Mouse (Mus musculus) limb, embryonic 12.5 days (tissue): ENCODE results near the gene Ak1. TPM values are rescaled to one million over a fixed set of nuclear protein-coding genes. Genes with fewer than 3 reads are reported as not detected.

Experiments used
- ATAC-seq: fragments of 200-750 bp; cut with Nextera tagmentation; 2 replicates; pipeline ENCODE4 v1.8.0; 2017; ENCODE audit warnings: low read depth, moderate TSS enrichment; ENCODE audit not compliant: insufficient number of reproducible peaks, insufficient read depth, low FRiP score, low TSS enrichment
- H3K27ac ChIP-seq: fragments of 300-500 bp; sonication (generic); 2 replicates; pipeline ENCODE4 v1.5.1; 2016; ENCODE audit warnings: mild to moderate bottlenecking, moderate library complexity
- H3K27me3 ChIP-seq: fragments of 300-500 bp; sonication (generic); 2 replicates; pipeline ENCODE4 v1.6.1; 2016; ENCODE audit warnings: mild to moderate bottlenecking, moderate library complexity
- H3K36me3 ChIP-seq: fragments of 300-500 bp; sonication (generic); 2 replicates; pipeline ENCODE4 v1.6.1; 2016; ENCODE audit warnings: mild to moderate bottlenecking, moderate library complexity
- H3K4me1 ChIP-seq: fragments of 300-500 bp; sonication (generic); replicated peaks from 2 replicates; pipeline ENCODE4 v1.6.1; 2016
- H3K4me2 ChIP-seq: fragments of 300-500 bp; sonication (generic); 2 replicates; pipeline ENCODE4 v1.6.1; 2016; ENCODE audit warnings: mild to moderate bottlenecking, moderate library complexity
- H3K4me3 ChIP-seq: fragments of 300-500 bp; sonication (generic); replicated peaks from 2 replicates; pipeline ENCODE4 v1.5.1; 2016; ENCODE audit warnings: mild to moderate bottlenecking
- H3K9ac ChIP-seq: fragments of 300-500 bp; sonication (generic); replicated peaks from 2 replicates; pipeline ENCODE4 v1.6.1; 2016; ENCODE audit warnings: mild to moderate bottlenecking, moderate library complexity
- H3K9me3 ChIP-seq: fragments of 300-500 bp; sonication (generic); 2 replicates; pipeline ENCODE4 v1.6.1; 2016; ENCODE audit warnings: mild to moderate bottlenecking, moderate library complexity
- WGBS: fragments of 180-500 bp; shearing (Covaris S2); methylation state at CpG from one replicate; pipeline ENCODE4 v1.1.7; 2016; 5-methylcytosine and 5-hydroxymethylcytosine counted together
- polyA plus RNA-seq: library from polyadenylated mRNA; unstranded; fragments of >200 nt; fragmentation: Nextera tagmentation; extraction: Ambion mirVana; gene quantifications from 2 replicates; pipeline ENCODE4 v1.2.1, GENCODE M21; 2016

Ak1 gene
- polyA plus RNA-seq = 34.3 and 34.4 TPM in 2 replicates

DNA sequence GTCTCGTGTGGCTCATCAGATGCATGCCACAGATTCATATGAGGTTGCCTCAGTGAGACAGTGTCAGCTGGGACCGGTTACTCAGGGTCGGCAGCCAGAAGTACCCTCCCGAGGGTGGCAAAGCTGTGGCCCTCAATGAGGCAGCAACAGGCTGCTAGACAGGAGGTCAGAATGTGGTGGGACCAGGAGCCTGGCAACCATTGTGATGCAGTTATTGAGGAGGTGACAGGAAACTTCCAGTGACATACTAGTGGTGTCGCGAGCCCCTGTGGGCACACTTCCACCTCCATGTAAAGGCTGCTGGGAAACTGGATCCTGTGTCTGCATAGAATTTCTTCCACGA lies at the start of gene Ak1:
Ak1 (plus strand) TSS at position 242 of the 343 bp plus-strand sequence.
- no peak within 1 kb of the TSS; the same call in 1 of the 2 replicates for H3K9ac ChIP-seq
- H3K27ac ChIP-seq = peak within 1 kb of the TSS; percentile 95
- WGBS = 31% methylated on average over 7 of the region's 7 CpGs
- no peaks in the 10 kb centered on the region for H3K27me3 ChIP-seq
- peak within 1 kb of the TSS; percentile 38 for H3K4me2 ChIP-seq
- H3K9me3 ChIP-seq = no peaks in the 10 kb centered on the region; the same call in 1 of the 2 replicates
- H3K36me3 ChIP-seq = peaks cover 27% of the 10 kb centered on the region
- peaks cover 71% of the 10 kb centered on the region for H3K4me1 ChIP-seq
- H3K4me3 ChIP-seq = no peak within 1 kb of the TSS
- no peak for ATAC-seq

DNA sequence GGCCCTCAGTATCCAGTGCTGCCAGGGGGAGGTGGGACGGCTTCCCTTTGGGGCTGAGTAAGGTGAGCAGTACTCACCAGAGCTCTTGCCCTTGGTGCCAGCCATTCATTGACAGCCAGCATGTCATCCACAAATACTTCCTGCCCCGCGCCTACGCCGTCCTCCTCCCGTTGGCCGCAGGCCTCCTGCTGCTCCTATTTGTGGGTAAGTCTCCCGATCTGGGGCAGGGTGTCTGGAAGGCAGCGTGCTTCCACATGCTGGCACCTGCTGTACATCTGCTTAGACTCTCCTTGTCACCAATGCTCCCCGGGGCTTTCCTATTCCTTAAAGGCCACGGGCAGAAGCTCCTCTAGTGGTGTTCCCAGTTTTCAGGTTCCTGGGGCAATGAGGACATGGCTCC lies 49.4 kb upstream of the Ak1 start:
- Histone ChIP-seq H3K9ac (no peak overlapping the region), H3K4me1 (peaks cover 18% of the 10 kb centered on the region), H3K9me3 (no peaks in the 10 kb centered on the region), H3K36me3 (peaks cover 33% of the 10 kb centered on the region), H3K4me2 (peak overlapping the region; percentile 93; the same call in 1 of the 2 replicates), H3K27me3 (peaks cover 10% of the 10 kb centered on the region), H3K27ac (no peak overlapping the region), H3K4me3 (no peak overlapping the region)
- 90% methylated on average over 11 of the region's 11 CpGs for WGBS
- ATAC-seq = no peak

DNA sequence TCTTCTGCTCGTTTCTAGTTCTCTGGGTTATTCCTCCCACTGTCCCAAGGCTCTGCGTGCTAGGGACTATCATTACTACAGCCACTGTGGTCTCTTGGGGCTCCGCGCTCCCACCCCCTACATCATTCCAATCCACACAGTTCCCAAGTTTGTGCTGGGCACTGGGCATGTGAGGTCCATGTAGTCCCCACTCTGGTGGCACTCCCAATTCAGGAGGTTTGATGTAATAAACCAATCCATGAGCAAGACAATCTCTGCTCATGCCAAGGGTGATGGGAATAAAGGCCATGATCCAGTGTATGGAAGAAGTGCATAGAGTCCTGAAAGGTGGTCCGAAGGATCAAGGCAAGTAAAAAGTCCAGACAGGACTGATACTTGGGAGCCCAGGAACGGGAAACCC lies 47.1 kb upstream of the Ak1 start, which contains the start of gene Pip5kl1:
Pip5kl1 (plus strand) TSS at position 301 of the 400 bp plus-strand sequence.
- Histone ChIP-seq H3K27me3 (peaks cover 33% of the 10 kb centered on the region), H3K36me3 (peaks cover 13% of the 10 kb centered on the region; the same call in 1 of the 2 replicates), H3K27ac (0 out of 2 replicates have a peak within 1 kb of the TSS, but pooled peaks have one; percentile 45), H3K9me3 (no peaks in the 10 kb centered on the region), H3K4me3 (peak within 1 kb of the TSS; percentile 54), H3K4me2 (peak within 1 kb of the TSS; percentile 94), H3K4me1 (peaks cover 21% of the 10 kb centered on the region), H3K9ac (peak within 1 kb of the TSS; percentile 68)
- no peak for ATAC-seq
- 79% methylated on average over 6 of the region's 6 CpGs for WGBS

DNA sequence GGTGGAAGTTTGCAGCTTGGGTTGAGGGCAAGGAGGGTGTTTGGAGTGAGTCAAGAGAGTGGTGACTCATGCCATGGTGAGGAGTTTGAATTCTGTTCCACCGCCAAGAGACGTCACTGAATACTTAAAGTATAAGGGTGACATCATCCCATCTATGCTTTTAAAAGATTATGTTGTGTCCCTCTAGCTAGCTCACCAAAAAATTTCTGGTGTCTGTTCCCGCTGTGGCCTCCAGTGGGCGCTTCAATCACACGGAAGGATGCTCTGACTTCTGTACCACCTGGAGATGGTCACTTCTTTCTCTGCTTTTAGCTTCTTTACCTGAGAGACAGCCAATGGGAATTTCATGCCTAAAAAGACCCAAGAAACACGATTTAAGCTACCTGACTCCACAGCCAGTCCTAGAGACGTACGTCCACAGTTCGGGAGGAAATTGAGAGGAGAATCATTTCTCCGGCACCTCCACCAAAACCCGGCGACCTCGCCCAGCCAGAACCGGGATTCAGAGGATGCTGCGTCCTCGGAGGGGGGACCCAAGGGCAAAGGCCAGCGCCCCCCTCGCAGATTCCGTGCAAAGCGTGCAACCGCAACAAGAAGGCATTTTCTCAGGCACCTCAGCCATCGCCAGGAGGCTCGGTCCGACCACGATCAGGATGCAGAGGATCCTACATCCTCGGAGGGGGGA lies 46.5 kb upstream of the Ak1 start:
- ATAC-seq = no peak
- H3K27ac ChIP-seq = 0 out of 2 replicates have a peak overlapping the region, but pooled peaks have one; percentile 45
- peaks cover 39% of the 10 kb centered on the region for H3K27me3 ChIP-seq
- peaks cover 21% of the 10 kb centered on the region for H3K4me1 ChIP-seq
- peak overlapping the region; percentile 54 for H3K4me3 ChIP-seq
- H3K4me2 ChIP-seq = peak overlapping the region; percentile 94
- no peaks in the 10 kb centered on the region for H3K9me3 ChIP-seq
- WGBS = 1% methylated on average over 26 of the region's 26 CpGs
- peak overlapping the region; percentile 68 for H3K9ac ChIP-seq
- peaks cover 13% of the 10 kb centered on the region; the same call in 1 of the 2 replicates for H3K36me3 ChIP-seq

DNA sequence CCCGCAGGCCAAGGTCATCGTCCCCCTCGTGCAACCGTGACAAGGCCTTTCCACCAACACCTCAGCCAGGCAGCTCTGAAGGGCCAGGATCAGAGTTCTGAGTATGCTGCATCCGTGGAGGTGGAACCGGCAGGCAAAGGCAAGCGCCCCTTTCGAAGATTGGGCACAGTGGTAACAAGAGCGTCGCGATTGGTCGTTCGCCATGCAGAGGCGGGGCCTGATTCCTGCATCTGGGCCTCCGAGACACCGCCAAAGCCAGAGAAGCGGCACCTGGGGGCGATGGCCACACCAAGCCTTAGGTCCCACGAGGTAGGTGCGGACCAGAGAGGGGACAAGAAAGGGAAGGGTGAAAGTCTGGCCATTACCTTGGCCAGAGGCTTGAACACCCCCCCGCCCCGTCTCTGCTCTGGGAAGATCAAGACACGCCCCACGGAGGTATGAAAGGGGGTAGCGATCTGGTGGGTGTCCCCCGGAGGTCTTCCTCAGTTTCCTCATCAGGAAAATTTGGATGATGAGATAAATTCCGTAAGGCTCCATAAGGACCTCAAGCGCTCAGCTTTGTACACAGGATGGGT lies 45.9 kb upstream of the Ak1 start, which contains the start of gene 9430097D07Rik:
9430097D07Rik (minus strand) TSS at position 99 of the 575 bp plus-strand sequence.
- 7% methylated on average over 28 of the region's 28 CpGs for WGBS
- no peaks in the 10 kb centered on the region for H3K9me3 ChIP-seq
- peak; percentile 45; the same call in 1 of the 2 replicates for ATAC-seq
- H3K4me1 ChIP-seq = peaks cover 21% of the 10 kb centered on the region
- 0 out of 2 replicates have a peak within 1 kb of the TSS, but pooled peaks have one; percentile 45 for H3K27ac ChIP-seq
- peaks cover 42% of the 10 kb centered on the region for H3K27me3 ChIP-seq
- peak within 1 kb of the TSS; percentile 54 for H3K4me3 ChIP-seq
- H3K9ac ChIP-seq = peak within 1 kb of the TSS; percentile 68
- peak within 1 kb of the TSS; percentile 94 for H3K4me2 ChIP-seq
- peaks cover 13% of the 10 kb centered on the region; the same call in 1 of the 2 replicates for H3K36me3 ChIP-seq

DNA sequence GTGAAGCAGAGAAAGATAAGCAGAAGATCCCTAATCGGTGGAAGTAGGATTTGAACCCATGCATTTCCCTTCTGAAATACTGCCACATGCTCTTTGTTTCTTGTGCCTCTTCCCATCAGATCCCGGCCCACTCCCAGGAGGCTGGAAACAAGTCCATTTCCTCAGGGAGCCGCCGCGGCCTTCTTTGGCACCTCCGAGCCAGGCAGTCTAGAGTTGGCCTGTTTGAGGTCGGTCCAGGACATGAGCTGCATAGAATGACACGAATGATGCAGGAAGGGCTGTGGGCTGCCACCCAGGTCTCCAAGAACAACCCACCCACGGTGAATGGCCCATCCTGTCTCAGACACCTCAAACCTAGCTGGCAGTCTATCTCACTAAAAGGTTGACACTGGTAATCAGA lies 45.0 kb upstream of the Ak1 start:
- H3K36me3 ChIP-seq = peaks cover 13% of the 10 kb centered on the region; the same call in 1 of the 2 replicates
- ATAC-seq = no peak
- 0 out of 2 replicates have a peak overlapping the region, but pooled peaks have one; percentile 94 for H3K4me2 ChIP-seq
- H3K4me3 ChIP-seq = no peak overlapping the region
- peaks cover 18% of the 10 kb centered on the region for H3K4me1 ChIP-seq
- no peak overlapping the region for H3K9ac ChIP-seq
- H3K9me3 ChIP-seq = no peaks in the 10 kb centered on the region
- no peak overlapping the region for H3K27ac ChIP-seq
- 90% methylated on average over 9 of the region's 9 CpGs for WGBS
- H3K27me3 ChIP-seq = peaks cover 42% of the 10 kb centered on the region

DNA sequence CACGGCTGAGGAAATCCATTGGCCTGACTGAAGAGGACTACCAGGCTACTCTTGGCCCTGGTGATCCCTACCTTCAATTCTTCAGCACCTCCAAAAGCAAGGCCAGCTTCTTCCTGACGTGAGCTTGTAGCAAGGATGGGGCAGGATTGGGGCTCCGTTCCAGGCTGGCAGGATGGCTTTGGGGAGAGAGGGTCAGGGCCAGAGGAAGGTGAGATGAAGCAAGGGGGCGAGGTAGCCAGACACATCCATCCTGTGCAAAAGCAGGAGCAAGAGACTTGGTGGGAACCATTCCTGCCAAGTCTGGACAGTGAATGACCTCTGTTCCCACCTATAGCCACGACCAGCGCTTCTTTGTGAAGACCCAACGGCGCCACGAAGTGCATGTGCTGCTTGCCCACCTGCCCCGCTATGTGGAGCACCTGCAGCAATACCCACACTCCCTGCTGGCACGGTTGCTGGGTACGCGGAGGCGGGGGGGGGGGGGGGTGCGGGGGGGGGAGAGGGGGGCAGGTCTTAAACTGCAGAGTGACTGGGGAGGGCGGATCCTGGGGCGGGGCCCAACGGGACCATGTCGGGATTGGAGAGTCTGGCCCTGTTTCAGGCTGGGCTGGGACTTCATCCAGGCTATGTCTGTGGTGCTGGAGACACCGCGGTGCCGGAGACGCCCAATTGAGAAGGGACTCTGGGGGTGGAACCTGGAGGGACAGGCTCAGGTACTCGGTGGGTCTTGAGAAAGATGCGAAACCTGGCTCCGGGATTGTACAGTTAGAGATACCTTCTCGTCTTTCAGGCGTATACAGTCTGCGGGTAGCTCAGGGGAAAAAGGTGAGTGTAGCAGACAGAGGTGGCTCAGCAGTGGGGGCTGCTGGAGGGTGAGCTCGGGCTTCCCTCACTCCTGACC lies 43.2 kb upstream of the Ak1 start:
- Histone ChIP-seq H3K4me1 (peaks cover 16% of the 10 kb centered on the region), H3K4me2 (no peak overlapping the region), H3K27me3 (peaks cover 54% of the 10 kb centered on the region), H3K9me3 (no peaks in the 10 kb centered on the region), H3K27ac (no peak overlapping the region), H3K36me3 (no peaks in the 10 kb centered on the region; the same call in 1 of the 2 replicates), H3K4me3 (no peak overlapping the region), H3K9ac (no peak overlapping the region)
- no peak for ATAC-seq
- WGBS = 36% methylated on average over 24 of the region's 30 CpGs

DNA sequence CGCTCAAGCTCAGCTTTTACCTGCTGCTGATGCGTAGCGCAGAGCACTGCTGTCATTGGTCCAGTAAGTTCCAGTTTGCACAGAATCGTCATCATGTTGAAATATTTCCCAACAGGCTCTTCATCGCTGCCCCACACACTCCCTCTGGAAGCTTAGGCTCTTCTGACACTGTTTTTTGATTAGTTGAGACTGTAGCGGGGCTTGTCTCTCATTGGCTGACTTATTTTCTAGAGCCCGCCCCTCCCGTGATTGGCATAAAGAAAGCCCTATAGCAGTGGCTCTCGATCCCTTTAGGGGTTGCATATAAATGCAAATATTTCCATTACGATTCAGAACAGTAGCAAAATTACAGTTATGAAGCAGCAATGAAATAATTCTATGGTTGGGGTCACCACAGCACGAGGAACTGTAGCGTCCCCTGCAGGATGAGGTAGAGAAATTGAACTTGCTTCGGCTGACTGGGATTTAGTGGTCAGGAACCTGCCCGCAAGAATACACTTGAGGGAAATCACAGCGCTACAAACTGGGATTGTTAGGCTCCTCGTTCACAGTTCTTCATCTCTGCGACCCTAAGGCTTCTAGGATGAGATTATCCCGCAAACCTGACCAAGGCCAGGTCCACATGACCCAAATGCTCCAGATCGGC lies 40.0 kb upstream of the Ak1 start:
- Histone ChIP-seq H3K4me1 (0 out of 2 replicates have a peak, but pooled peaks cover 10% of the 10 kb centered on the region), H3K27ac (no peak overlapping the region), H3K27me3 (peaks cover 49% of the 10 kb centered on the region), H3K4me3 (0 out of 2 replicates have a peak overlapping the region, but pooled peaks have one; percentile 15), H3K36me3 (no peaks in the 10 kb centered on the region), H3K4me2 (peak overlapping the region; percentile 36), H3K9me3 (no peaks in the 10 kb centered on the region), H3K9ac (no peak overlapping the region)
- no peak for ATAC-seq
- 38% methylated on average over 19 of the region's 19 CpGs for WGBS

DNA sequence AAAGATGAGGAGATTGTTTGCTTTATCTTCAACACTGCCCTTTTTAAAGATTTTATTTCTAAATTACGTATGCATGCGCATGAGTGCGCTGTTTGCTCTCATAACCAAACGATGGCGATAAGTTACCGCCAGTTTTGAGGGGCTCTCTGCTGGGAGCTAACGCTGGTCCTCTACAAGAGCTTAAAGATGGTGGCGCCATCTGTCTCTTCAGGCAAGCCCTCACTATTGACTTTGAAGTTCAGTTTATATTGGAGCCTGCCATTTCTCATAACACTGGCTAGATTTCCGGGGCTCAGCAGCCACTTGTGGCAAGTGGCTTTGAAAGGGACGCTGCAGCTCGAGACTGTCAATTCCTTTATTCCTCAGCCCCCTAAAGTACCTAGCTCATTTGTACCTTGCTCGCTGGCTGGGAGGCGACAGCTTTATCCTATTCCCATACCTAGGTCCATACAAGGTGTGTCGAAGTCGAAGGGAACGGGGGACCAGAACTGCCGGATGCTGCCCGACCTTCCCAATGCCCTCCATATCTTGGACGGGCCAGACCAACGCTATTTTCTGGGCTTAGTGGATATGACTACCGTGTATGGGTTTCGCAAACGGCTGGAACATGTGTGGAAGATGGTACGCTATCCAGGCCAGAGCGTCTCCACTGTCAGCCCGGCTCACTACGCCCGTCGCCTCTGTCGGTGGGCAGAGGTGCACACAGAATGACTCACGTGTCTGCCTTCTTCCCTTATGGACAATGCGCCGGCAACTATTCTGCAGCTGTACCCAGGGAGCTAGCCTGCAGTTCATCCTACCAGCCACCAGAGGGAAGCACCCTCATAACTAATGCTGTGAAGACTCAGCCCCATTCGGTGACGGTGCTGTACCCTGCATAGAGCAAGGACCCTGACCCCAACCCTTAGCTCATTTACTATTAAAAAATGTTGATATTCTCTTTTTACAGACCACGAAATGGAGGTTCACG lies 38.4 kb upstream of the Ak1 start:
- ATAC-seq = peak; percentile 45
- H3K27ac ChIP-seq = no peak overlapping the region
- 13% methylated on average over 37 of the region's 37 CpGs for WGBS
- H3K4me2 ChIP-seq = peak overlapping the region; percentile 62
- peak overlapping the region; percentile 27 for H3K4me3 ChIP-seq
- H3K27me3 ChIP-seq = peaks cover 34% of the 10 kb centered on the region
- H3K4me1 ChIP-seq = peaks cover 19% of the 10 kb centered on the region
- H3K9me3 ChIP-seq = no peaks in the 10 kb centered on the region
- no peaks in the 10 kb centered on the region for H3K36me3 ChIP-seq
- H3K9ac ChIP-seq = peak overlapping the region; percentile 54
